Mouse (Mus musculus) myocyte (in vitro differentiated cells): Measurements from ENCODE around the gene Lcn10. TPM values are rescaled to one million over a fixed set of nuclear protein-coding genes. Genes with fewer than 3 reads are reported as not detected.

Experiments used
- H3K27me3 ChIP-seq: one replicate; pipeline ENCODE4 v1.6.1; 2011; ENCODE audit not compliant: control insufficient read depth, insufficient read depth, insufficient read length
- H3K36me3 ChIP-seq: one replicate; pipeline ENCODE4 v1.6.1; 2011; ENCODE audit not compliant: control insufficient read depth, insufficient read depth
- H3K4me2 ChIP-seq: one replicate; pipeline ENCODE4 v1.6.1; 2011; ENCODE audit warnings: low read depth, control low read depth
- H3K4me3 ChIP-seq: one replicate; pipeline ENCODE4 v1.5.1; 2011; ENCODE audit warnings: mild to moderate bottlenecking, control low read depth, moderate library complexity
- H3K79me2 ChIP-seq: one replicate; pipeline ENCODE4 v1.6.1; 2011; ENCODE audit not compliant: control insufficient read depth, insufficient read depth
- H3ac ChIP-seq: one replicate; pipeline ENCODE4 v1.6.1; 2011; ENCODE audit not compliant: control insufficient read depth, insufficient read length
- CEBPB ChIP-seq: IDR thresholded peaks from 2 replicates; pipeline ENCODE4 v1.6.1; 2011; ENCODE audit warnings: mild to moderate bottlenecking, moderate library complexity; ENCODE audit not compliant: poor library complexity, insufficient read depth, severe bottlenecking
- E2F4 ChIP-seq: IDR thresholded peaks from one replicate; pipeline ENCODE4 v1.6.1; 2011; ENCODE audit warnings: mild to moderate bottlenecking, control low read depth, moderate library complexity; ENCODE audit not compliant: insufficient read depth
- MAX ChIP-seq: IDR thresholded peaks from one replicate; pipeline ENCODE4 v1.6.1; 2011; ENCODE audit warnings: low read depth, mild to moderate bottlenecking, control low read depth
- MYOD1 ChIP-seq, 3 experiments: IDR thresholded peaks; one replicate each; pipeline ENCODE4 v1.6.1; 2011; ENCODE audit warnings: control low read depth in 2 of 3, low read depth in 2 of 3, mild to moderate bottlenecking in 2 of 3, moderate library complexity in 1 of 3; ENCODE audit not compliant: insufficient read length in 2 of 3, control insufficient read depth in 1 of 3
- MYOG ChIP-seq, 3 experiments: IDR thresholded peaks; one replicate each; pipeline ENCODE4 v1.6.1; 2011; ENCODE audit warnings: control low read depth in 2 of 3, low read depth in 2 of 3, mild to moderate bottlenecking in 2 of 3; ENCODE audit not compliant: insufficient read length in 2 of 3, control insufficient read depth in 1 of 3, insufficient read depth in 1 of 3
- POLR2A ChIP-seq: IDR thresholded peaks from one replicate; pipeline ENCODE4 v1.6.1; 2011; ENCODE audit warnings: low read depth, mild to moderate bottlenecking, control low read depth, moderate library complexity; ENCODE audit not compliant: insufficient read length
- POLR2AphosphoS2 ChIP-seq: IDR thresholded peaks from one replicate; pipeline ENCODE4 v1.6.1; 2011; ENCODE audit warnings: low read depth, control low read depth; ENCODE audit not compliant: insufficient read length
- REST ChIP-seq: IDR thresholded peaks from one replicate; pipeline ENCODE4 v1.6.1; 2011; ENCODE audit warnings: mild to moderate bottlenecking, control low read depth, moderate library complexity; ENCODE audit not compliant: insufficient read depth, insufficient read length
- SRF ChIP-seq: IDR thresholded peaks from one replicate; pipeline ENCODE4 v1.6.1; 2011; ENCODE audit warnings: low read depth; ENCODE audit not compliant: control insufficient read depth, insufficient read length
- TCF12 ChIP-seq: IDR thresholded peaks from one replicate; pipeline ENCODE4 v1.6.1; 2011; ENCODE audit warnings: mild to moderate bottlenecking, control low read depth; ENCODE audit not compliant: poor library complexity, insufficient read depth, severe bottlenecking
- TCF3 ChIP-seq: IDR thresholded peaks from one replicate; pipeline ENCODE4 v1.6.1; 2011; ENCODE audit warnings: low read depth, control low read depth; ENCODE audit not compliant: insufficient read length
- USF1 ChIP-seq: IDR thresholded peaks from one replicate; pipeline ENCODE4 v1.6.1; 2011; ENCODE audit warnings: low read depth, mild to moderate bottlenecking, control low read depth, moderate library complexity
- polyA plus RNA-seq: library from polyadenylated mRNA; unstranded; fragments of >200 nt; fragmentation: generic; extraction: Trizol; gene quantifications from one replicate; pipeline ENCODE4 v1.2.1, GENCODE M21; 2012; ENCODE audit warnings: missing spikeins

Lcn10 gene
- polyA plus RNA-seq, result not detected

GRCm38 (mm10) chr2:25682426-25682825 lies at the start of gene Lcn10:
Gene Lcn10, plus strand, starts transcription at chr2:25682726.
- H3K4me3 ChIP-seq, result no peak within 1 kb of the TSS
- TF ChIP-seq SRF (no peak), MAX (no peak), TCF3 (no peak)
- no peaks in the 10 kb centered on the region for H3K36me3 ChIP-seq
- no peak within 1 kb of the TSS for H3ac ChIP-seq
- no peak within 1 kb of the TSS for H3K4me2 ChIP-seq
- H3K79me2 ChIP-seq, result no peaks in the 10 kb centered on the region
- H3K27me3 ChIP-seq, result peaks cover 55% of the 10 kb centered on the region

GRCm38 (mm10) chr2:25633616-25634015 lies 48.9 kb upstream of the Lcn10 start:
- Histone ChIP-seq H3K4me2 (no peak overlapping the region), H3K36me3 (no peaks in the 10 kb centered on the region), H3ac (no peak overlapping the region), H3K79me2 (no peaks in the 10 kb centered on the region), H3K27me3 (peaks cover 7% of the 10 kb centered on the region), H3K4me3 (no peak overlapping the region)
- TF ChIP-seq POLR2AphosphoS2, result no peak
- TF ChIP-seq SRF, result no peak
- TF ChIP-seq E2F4, result no peak
- no peak for TF ChIP-seq MYOD1 (IDR thresholded peaks at IDR 0.05; ENCODE audit: control insufficient read depth in 1 of 3, insufficient read length in 2 of 3, low read depth in 2 of 3)

- Histone ChIP-seq H3K4me3 (no peak overlapping the region), H3K79me2 (no peaks in the 10 kb centered on the region), H3ac (no peak overlapping the region), H3K27me3 (peaks cover 5% of the 10 kb centered on the region), H3K4me2 (no peak overlapping the region), H3K36me3 (no peaks in the 10 kb centered on the region)
- TF ChIP-seq MYOD1 (IDR thresholded peaks at IDR 0.05; ENCODE audit: control insufficient read depth in 1 of 3, insufficient read length in 2 of 3, low read depth in 2 of 3) (no peak), POLR2A (no peak), TCF3 (no peak), MYOG (IDR thresholded peaks at IDR 0.05; ENCODE audit: control insufficient read depth in 1 of 3, insufficient read depth in 1 of 3, insufficient read length in 2 of 3, low read depth in 2 of 3) (no peak), CEBPB (no peak), MAX (no peak), POLR2AphosphoS2 (no peak), USF1 (no peak), E2F4 (no peak), TCF12 (no peak), REST (no peak), SRF (no peak)
Measured at GRCm38 (mm10) chr2:25634046-25634445, 48.5 kb upstream of the Lcn10 start.

DNA sequence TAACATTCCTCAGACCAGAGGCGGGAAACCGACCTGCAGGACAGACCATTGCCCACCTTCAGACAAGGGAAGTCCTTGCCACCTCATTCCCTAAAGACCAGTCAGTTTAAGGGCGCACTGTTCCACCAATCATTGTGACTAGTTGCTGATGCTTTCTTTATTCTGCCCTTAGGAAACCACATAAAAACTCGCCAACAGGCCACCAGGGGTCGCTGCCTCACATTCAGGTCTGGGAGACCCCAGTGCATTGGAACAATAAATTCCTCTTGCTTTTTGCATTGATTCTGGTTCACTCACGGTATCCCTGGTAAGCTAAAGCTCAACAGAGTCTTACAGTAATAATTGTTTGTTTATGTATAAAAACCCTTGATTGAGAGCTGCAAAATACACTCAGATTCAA lies 42.6 kb upstream of the Lcn10 start:
- H3K36me3 ChIP-seq, result no peaks in the 10 kb centered on the region
- H3K27me3 ChIP-seq, result peaks cover 41% of the 10 kb centered on the region
- no peak for TF ChIP-seq MAX
- TF ChIP-seq E2F4, result no peak
- no peak for TF ChIP-seq POLR2A
- TF ChIP-seq MYOD1 (IDR thresholded peaks at IDR 0.05; ENCODE audit: control insufficient read depth in 1 of 3, insufficient read length in 2 of 3, low read depth in 2 of 3), result no peak
- TF ChIP-seq USF1, result no peak
- TF ChIP-seq POLR2AphosphoS2, result no peak
- no peak for TF ChIP-seq TCF3
- no peak for TF ChIP-seq REST
- no peak for TF ChIP-seq TCF12
- H3K4me3 ChIP-seq, result no peak overlapping the region
- no peak overlapping the region for H3ac ChIP-seq
- H3K4me2 ChIP-seq, result no peak overlapping the region
- H3K79me2 ChIP-seq, result no peaks in the 10 kb centered on the region

DNA sequence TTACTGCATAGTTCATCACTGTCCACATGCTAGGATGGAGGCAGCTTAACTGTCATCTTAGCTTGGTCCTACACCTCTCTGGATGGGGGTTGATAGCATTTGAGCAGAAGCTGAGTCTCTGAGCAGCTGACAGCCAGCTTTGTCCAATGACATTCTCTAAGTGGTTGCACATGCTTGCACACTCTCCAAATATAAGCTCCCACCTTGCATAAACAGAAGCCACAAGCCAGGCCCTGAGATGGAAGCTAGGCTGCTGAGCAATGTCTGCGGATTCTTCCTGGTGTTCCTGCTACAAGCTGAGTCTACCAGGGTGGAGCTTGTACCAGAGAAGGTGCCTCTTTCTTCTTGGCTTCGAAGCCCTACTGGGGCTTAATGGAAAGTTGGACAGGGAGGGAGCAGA lies 29.6 kb upstream of the Lcn10 start, which contains the start of gene Lcn8:
Gene Lcn8 (plus strand): TSS at position 219 of the 400 bp plus-strand sequence.
- H3K4me3 ChIP-seq, result no peak within 1 kb of the TSS
- TF ChIP-seq MAX (no peak), TCF12 (no peak), E2F4 (no peak), POLR2A (no peak), REST (no peak), MYOD1 (IDR thresholded peaks at IDR 0.05; ENCODE audit: control insufficient read depth in 1 of 3, insufficient read length in 2 of 3, low read depth in 2 of 3) (no peak), MYOG (IDR thresholded peaks at IDR 0.05; ENCODE audit: control insufficient read depth in 1 of 3, insufficient read depth in 1 of 3, insufficient read length in 2 of 3, low read depth in 2 of 3) (no peak), TCF3 (no peak), CEBPB (no peak), USF1 (no peak), SRF (no peak), POLR2AphosphoS2 (no peak)
- H3K4me2 ChIP-seq, result no peak within 1 kb of the TSS
- H3K36me3 ChIP-seq, result no peaks in the 10 kb centered on the region
- H3ac ChIP-seq, result no peak within 1 kb of the TSS
- H3K79me2 ChIP-seq, result no peaks in the 10 kb centered on the region
- H3K27me3 ChIP-seq, result peaks cover 52% of the 10 kb centered on the region
